Mouse (Mus musculus): ENCODE results near the gene Slc25a5. TPM values are rescaled to one million over a fixed set of nuclear protein-coding genes. Genes with fewer than 3 reads are reported as not detected.

Slc25a5 gene
- total RNA-seq, 2 experiments from 2014 or later, result 343 to 357 TPM

DNA sequence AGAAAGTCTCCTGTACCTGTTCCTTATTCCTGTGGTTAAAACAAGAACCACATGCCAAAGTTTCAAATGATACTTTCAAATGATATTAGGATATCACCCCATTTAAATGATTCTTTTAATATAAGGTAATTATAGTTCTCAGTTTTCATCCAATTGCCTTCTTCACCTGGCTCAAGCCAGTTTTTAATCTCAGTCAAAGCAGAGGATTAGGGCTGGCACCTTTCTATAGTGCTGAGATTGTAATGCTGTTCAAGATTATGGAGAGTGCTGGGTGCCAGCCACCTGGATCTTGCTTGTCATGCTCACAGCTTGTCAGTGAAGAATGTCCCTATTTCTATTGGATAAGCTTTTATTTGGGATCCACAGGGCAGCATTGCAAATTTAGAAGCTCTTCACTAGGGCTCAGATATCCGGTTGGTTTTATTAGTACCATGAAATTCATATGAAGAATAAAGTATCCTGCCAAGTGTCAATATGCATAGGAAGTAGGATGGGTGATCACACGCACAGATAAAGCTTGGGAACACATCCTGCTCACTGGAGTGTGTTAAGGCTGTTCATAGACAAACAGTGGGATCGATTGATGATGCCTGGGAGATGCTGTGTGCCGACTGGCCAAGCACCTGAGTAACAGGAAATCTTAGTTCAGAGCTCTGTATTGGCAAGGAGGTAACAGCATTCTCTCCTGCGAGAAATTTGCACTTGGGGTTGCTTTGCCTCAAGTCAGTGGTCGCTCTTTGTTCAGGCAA is 3.9 kb downstream of the Slc25a5 start:
- DNase-seq (ENCODE audit: low spot score in 2 of 2), result no peak

DNA sequence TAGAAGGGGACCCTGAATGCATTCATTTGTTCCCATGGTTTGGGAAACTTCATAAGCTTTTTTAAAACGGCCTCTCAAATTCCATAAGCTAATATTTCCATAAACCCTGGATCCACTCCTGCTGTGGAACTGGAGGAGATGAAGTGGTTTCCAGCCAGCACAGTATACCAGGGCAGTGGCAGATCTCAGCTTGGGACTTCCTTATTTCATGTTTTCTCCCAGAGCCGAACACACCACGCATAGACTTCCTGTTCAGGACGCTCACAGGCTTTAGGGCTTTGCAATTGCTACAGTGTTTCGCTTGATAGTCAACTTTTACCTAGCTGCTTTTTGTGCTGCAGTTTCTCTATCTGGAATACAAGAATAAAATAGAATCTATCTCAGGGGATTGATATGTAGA is 7.7 kb downstream of the Slc25a5 start:
- no peak for DNase-seq (ENCODE audit: low spot score in 2 of 2)

DNA sequence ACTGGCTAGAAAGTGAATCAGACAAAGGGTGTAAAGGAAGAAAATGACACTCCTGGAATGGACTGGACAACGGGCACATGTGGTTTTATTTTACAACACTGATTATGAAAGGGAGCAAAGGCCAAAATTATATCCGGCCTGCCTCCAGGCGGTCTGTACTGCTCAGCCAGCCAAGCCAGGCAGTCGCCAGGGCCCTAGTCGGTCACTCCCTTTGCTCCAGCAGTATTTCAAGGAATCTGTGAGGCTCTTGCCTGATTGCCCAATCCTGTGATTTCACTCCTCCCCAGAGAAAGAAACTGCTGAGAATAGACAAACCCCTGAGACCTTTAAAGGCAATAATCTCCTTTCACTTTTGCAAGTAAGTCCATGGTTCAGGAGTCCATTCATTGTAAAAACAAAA is 8.7 kb downstream of the Slc25a5 start:
- no peak for DNase-seq (ENCODE audit: low spot score in 2 of 2)

DNA sequence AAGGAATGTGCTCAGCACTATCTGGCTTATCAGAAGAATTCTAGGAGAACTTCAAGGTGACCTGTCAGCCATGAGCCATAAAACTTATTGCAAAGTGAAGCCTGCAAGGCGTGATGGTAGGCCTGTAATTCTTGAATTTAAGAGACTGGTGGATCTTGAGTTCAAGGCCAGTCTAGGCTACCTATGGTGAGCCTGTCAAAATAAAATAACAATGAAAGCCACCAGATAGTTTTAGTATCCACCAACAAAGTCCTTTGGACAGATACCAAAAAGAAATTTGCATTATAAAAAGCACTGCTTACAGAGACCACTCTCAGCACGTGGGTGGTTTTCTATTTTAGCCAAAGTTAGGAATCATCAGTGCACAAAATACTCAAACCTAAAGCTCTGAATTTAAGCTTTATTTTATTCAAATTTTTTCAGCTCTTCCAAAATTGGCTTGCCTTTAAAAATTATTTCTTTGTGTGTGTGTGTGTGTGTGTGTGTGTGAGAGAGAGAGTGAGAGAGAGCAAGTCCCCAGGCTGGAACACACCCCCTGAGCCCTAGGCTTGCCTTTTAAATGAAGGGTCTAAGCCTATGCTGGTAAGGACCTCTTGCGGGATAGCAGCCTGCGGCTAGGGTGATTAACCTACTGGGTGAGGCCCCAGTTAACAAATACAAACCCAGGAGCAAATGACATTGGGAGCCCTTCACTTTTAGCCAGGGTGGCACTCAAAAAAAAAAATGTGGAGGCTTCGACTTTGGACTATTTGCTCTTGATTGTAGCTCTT is 10.2 kb downstream of the Slc25a5 start:
- no peak for DNase-seq (ENCODE audit: low spot score in 2 of 2)

DNA sequence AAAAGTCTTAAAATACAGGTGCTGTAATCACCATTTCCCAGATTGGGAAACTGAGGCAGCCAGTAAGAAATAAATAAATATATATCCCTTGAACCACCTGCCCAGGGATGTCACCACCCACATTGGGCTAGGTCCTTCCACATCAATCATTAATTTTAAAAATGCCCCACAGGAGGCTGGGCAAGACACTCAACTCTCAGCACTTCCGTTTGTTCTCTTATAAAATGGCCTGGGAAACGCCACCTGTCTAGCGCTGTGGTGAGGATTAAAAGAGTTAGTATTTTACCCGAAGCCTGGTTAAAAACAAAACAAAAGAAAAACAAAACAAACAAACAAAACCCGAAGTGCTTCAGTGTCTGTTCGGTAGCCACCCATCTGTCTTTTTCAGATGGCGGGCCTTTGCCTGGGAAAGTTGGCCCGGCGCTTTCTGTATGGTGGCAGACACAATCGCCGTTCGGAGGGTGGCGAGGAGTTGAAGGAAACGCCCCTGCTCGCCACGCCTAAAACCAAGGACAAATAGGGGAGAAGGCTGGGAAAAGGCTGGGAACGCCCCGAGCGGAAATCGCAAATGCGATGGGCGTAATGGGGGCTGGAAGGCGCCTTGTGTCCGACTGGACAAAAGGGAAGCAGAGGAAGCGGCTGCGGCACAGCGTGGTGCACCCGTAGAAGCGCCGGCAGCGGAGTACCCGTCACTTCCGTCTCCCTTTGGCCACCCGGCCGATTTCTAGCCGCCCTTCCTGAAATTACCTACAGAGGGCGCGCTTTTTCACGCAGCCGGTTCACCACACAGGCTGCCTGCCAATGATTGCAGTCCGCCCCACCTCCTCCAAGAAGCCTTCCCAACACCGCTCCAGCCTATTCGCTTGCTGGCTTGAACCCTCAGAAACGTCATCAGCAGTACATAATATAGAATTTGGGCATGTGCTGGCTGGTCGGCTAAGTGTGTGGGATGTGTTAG is 12.2 kb downstream of the Slc25a5 start:
- DNase-seq (ENCODE audit: low spot score in 2 of 2), result peak; percentile 87 to 88

DNA sequence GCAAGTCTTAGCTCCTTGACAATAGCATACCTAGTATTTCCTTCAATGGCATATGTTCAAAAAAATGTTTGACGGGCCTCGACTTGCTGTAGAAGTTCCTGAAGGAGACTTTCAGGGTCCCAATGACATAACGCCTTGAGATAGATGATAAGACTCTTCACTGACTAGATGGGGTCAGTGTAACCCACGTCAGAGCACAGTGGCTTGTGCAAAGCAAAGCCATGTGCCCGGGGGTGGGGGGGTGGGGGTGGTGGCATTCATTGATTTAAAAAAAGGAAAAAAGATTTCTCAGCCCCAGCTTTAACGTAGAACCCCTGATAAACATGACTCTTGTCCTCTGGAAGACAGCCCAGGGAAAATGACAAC is 12.8 kb downstream of the Slc25a5 start:
- DNase-seq (ENCODE audit: low spot score in 2 of 2), result no peak

DNA sequence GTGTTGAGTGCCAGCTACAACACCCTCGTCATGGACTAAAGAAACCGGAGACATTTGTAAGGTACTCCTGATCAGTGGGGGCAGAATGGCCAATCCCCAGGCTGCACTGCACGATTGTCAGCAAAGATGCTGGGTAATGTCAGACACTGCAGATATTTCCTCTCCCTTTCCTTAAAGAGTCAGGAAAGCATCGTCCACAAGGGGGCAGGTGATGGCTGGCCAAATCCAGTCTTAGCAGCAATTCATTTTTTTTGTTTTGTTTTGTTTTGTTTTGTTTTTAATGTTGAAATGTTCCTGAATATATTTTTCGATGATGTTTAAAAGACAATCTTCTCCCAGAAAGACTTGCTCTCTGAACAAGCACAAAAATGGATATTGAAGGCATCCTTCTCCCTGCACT is 15.9 kb downstream of the Slc25a5 start:
- DNase-seq (ENCODE audit: low spot score in 2 of 2), result no peak

DNA sequence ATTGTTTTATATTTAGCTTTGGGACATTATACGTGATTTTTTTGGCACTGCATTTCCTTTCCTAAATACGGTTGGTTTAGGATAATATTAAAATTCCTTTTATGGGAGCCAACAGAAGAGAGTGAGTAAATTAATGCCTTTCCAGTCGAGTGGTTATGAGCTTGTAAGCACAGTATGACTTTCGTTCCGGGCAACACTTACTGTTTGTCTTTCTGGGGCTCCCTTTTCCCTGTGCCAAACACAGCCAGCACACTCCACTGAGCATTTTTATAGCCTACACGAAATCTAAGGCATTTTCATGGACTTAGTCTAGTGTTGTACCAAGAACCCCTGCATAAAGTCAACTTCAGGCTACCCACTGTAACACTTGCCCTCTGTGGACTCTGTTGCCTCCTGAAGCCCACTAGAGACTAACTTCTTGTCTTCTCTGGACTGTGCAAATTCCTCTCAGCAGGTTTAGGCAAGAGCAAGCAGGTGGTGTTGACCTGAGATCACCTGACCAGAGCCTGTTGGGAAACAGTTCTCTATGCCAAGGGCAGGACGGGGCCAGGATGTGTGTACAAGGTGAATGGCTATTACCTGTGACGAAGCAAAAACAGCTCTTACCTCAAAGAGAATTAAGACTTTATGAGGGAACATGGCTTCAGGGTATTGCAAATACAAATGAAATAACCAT is 18.8 kb downstream of the Slc25a5 start:
- DNase-seq (ENCODE audit: low spot score in 2 of 2), result no peak

DNA sequence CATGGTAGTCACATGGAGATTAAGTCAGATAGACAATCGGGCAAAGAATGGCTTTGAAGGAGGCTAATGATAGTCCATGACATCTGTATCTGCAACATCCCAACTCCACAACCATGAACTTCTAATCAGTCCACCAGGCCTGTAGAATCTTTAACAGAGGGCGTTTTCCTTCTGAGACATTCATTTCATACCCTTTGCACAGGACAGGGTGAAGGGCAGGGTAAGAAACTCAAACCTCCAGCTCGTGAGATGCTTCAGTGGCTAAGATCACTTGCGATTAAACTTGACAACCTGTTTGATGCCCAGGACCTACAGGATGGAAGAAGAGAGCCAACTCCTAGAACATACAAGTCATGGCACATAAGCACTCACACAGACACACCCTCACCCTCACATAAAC is 19.6 kb downstream of the Slc25a5 start:
- no peak for DNase-seq (ENCODE audit: low spot score in 2 of 2)

DNA sequence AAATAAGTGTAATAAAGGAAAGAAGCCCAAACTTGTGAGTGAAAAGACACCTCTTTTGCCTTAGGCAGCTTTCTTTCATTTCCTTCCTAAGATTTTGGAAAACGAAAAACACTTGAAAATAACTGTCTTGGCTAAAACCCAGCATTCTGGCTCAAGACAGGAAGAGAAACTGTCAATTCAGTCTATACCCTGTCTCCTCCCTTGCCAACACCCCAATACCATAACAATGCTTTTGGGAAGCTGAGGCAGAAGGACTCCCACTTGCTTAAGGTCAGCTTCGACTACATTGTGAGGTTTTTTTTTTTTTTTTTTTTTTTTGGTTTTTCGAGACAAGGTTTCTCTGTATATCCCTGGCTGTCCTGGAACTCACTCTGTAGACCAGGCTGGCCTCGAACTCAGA is 20.0 kb downstream of the Slc25a5 start:
- no peak for DNase-seq (ENCODE audit: low spot score in 2 of 2)

DNA sequence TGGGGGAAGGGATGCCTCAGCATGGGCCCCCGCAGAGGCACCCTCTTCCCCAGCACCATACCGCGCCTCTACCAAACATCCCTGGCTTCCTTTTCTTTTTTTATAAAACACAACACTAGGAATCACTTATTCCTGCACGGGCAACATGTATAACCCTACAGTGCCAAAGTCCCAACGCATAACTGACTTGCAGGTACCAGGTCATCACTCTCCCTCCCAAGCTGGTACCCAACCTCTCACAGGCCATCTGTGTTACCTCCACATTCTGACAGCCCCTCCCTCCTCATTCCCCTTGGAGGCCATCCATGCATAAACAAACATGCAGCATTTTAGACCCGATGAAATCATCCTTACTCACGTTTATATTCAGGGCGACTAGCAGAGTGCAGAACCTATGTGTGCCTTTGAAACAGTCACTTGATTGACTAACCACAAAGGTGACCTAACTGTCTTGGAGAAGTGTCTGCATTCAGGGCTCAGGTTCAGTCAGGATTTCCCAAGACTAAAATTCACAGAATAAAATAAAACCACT is 21.0 kb downstream of the Slc25a5 start:
- no peak for DNase-seq (ENCODE audit: low spot score in 2 of 2)

DNA sequence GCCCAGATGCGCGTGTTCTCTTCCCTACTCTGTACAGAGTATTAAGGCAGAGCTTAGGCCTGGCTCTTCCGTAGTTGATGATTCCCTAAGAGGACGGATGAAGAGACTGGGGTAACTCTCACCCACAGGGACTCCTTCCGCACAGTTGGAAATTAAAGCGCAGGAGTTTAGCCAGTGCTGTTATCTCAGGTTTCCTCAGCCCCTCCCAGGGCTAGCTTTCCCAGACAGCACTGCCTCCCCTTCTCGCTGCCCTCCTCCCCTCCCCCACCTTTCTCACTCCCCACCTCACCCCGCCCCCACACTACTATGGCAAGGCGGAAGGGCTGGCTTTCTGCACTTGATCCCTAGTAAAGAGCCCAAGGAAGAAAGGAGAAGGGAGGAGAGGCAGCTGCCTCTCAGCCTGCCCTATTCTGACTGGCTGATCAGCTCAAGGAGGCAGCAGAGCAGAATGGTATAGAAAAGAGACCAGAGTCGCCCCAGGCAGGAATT is 21.5 kb downstream of the Slc25a5 start:
- no peak for DNase-seq (ENCODE audit: low spot score in 2 of 2)

DNA sequence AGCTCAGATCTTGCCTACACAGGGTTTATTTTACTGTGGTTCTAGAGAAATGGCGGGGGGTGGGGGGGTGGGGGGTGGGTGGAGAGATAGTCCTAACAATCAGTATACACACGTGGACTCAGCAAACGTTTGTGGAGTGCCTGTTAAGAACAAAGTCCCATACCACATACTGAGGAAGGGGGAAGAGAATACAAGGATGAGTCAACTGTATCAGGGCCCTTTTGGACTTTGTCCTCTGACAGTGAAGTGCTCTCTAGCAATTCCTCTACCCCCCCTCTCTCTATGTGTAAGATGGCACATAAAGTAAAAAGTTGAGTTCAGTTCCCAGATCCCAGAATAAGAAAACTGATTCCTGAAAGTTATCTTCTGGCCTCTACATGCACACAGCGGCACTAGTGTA is 24.1 kb downstream of the Slc25a5 start:
- DNase-seq (ENCODE audit: low spot score in 2 of 2), result no peak

DNA sequence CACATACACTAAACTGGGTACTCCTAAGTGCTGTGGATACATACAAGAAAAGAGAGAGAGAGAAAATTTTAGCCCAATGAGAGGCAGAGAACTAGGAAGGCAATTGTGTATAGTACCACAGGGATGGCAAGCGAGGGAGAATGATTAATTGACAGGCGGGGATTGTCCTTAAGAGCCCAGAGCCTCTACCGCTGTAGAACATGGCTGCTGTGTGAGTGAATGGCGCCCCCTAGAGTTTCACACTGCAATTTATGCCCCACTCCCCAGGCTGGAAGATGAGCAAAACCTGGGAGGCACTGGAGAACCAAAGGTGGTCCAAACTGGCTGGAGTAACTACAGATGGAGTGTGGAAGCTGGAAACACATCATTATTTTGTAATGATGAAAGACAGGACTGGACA is 24.8 kb downstream of the Slc25a5 start:
- peak; percentile 33 to 48 for DNase-seq (ENCODE audit: low spot score in 2 of 2)

DNA sequence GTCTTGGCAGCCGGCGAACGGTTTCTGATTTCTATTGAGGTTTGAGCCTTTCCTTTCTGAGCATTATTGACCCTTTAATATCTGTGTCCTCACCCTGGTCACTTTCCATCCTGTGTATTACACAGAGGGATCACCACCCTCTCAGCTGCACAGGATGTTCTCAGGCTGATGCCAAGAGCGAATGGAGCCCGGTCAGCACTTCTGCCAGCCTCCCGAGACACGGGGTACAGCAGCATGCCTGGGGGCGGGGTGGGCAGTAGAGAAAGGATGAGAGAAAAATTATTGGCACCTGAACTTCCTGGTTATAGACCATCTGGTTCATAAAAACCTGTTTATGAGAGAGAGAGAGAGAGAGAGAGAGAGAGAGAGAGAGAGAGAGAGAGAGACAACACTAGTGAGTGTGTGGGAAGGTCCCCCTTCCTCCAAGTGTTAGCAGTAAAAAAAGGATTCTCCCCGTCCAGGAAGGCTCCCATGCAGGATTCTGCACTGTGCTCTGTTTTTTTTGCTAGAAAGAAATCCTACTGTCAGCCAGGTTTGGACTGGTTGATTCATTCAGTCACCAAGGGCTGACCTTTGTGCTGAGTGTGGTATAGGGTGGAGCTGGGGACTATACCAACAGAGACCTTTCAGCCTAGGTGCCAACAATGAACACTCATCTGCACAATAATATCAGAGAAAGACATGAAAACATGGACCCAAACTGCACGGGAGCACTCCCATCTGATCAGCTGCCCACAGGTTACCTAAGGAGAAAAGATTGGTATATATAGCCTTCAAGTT is 28.7 kb downstream of the Slc25a5 start:
- no peak for DNase-seq (ENCODE audit: low spot score in 2 of 2)

DNA sequence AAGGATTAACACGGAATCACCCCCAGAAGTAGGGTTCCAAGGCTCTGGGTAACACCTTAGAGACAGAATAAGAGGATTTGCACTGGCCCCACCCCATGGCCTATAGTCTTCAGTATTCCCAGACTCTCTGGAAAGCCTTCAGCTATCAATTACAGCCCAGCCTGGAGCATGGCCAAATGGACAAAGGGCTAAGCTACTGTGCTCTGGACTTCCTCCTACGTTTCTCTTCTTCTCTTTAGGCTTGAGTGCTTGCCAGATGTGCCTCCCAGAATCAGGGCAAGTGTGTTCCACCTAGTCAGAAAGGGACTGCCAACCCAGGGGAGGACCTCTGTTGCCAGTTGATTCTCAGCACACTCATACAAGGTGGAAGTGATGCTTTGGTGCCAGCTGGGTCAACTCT is 29.6 kb downstream of the Slc25a5 start:
- DNase-seq (ENCODE audit: low spot score in 2 of 2), result no peak

DNA sequence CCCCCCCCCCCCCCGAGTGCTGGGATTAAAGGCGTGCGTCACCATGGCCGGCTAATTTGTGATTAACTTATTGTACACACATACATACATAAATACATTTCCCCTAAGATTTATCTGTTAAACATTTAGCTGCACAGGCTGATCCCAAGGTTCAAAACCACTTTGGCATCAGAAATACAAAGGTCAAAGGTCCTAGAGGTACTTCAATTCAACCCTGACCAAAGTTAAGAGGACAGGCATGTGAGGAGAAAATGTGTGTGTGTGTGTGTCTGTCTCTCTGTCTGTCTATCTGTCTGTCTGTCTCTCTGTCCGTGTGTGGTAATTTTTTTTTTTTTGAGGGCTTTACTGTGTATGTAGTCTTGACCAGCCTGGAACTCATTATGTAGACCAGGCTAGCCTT is 31.4 kb downstream of the Slc25a5 start:
- no peak for DNase-seq (ENCODE audit: low spot score in 2 of 2)

DNA sequence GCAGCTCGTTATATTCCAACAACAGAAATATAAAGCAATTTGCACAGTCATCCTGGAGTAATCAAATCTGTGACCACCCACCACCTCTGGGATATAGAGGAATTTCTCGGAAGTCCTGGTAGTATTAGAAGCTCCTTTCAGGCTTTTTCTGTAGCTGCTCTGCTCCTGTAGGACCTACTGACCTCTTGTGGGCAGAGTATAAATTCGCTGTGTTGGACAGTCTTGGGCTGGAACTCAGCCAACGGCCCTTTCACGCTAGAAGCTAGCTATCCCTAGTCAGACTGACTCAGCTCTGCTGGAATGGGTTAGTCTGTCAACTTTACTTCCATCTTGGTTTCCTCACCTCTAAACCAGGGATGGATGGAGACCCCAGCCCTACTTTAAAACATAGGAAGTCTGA is 34.8 kb downstream of the Slc25a5 start:
- no peak for DNase-seq (ENCODE audit: low spot score in 2 of 2)

DNA sequence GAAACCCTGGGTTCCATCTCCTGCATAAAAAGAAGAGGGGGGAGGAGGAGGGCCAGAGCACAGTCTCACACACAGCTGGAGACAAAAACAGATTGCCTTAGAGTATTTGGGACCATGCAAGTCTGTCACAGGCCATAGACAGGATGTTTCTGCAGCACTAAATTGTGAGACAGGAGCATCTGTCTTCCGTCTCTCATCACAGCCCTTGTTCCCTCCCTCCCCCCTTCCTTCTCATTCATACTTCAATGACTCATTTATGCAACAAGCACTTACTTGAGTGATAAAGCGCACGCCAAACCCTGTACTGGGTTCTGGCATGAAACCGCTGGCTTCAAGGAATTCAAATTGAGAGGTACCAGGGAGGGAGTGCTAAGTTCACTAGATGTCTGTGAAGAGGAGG is 36.2 kb downstream of the Slc25a5 start:
- no peak for DNase-seq (ENCODE audit: low spot score in 2 of 2)
